Mouse (Mus musculus): Measurements from ENCODE around the gene Tsen2. TPM values are rescaled to one million over a fixed set of nuclear protein-coding genes. Genes with fewer than 3 reads are reported as not detected.

The Tsen2 gene
- polyA plus RNA-seq, 1 experiment from 2014 or later = 25.5 TPM

DNA sequence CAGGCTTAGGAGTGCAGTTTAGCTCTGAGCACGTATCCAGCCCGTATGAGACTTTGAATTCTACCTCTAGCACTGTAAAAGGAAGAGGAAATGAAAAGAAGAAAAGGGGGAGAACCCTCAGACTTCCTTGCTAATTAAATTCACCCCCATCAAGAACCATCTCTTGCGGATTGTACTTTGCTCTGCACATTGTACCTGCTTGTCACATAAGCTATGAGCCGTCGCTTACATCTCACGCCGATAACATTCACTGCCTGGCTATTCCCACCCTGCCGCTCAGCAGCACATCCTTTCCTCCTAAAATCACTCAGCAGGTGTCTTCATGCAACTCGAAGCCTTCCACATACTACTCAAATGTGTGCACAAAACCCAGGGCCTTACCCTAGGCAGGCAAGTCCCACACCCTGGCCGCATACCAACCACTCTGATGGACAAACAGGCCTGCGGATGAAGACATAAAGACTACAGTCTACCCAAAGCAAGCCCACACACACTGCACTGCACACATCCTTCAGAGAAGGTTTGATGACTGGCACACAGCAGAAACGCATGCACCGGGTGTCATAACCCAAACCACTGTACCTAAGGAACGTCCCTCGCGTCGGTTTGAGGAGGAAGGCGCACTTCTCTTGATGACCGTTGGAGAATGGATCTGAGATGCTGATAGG lies 47.4 kb downstream of the Tsen2 start:
- H3K9ac ChIP-seq (ENCODE audit: low read depth, low read length) = peak overlapping the region; percentile 68

DNA sequence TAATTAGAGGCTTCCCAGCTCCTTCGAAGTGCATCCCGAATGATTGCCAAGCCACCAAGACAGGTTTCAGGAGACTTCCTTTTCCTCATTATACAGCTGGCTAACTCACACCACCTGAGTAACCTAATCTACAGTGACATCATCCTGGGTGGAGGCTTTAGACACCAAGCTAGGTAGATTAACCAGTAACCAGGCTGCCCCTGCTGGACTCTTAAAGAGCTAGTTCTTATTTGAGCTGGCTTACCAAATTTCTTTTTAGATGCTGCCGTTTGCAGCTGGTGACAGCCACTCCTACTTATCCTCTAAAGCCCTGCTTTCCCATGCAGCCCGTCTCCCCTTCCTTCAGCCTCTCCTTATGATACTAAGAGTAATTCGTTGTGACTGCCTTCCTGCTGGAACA lies 48.0 kb downstream of the Tsen2 start, which contains the start of gene Mkrn2os:
Mkrn2os (minus strand) TSS at position 119 of the 400 bp plus-strand sequence.
- H3K27me3 ChIP-seq (replicated peaks; ENCODE audit: control insufficient read depth, insufficient read depth, low read length) = no peaks in the 10 kb centered on the region
- no peaks in the 10 kb centered on the region for H3K36me3 ChIP-seq (ENCODE audit: control insufficient read depth, insufficient read depth, low read length)
- no peaks in the 10 kb centered on the region for H3K4me1 ChIP-seq (ENCODE audit: control insufficient read depth, insufficient read depth, low read length)
- peak within 1 kb of the TSS; percentile 68 for H3K9ac ChIP-seq (ENCODE audit: low read depth, low read length)
- H3K4me2 ChIP-seq (ENCODE audit: low read depth, low read length) = peak within 1 kb of the TSS; percentile 47
- 39% methylated on average over 5 of the region's 5 CpGs for WGBS
- peak within 1 kb of the TSS; percentile 92 for H3K27ac ChIP-seq (ENCODE audit: low read length)
- no peaks in the 10 kb centered on the region for H3K9me3 ChIP-seq (ENCODE audit: control insufficient read depth, low read length)
- ATAC-seq = peak; percentile 90
- peak within 1 kb of the TSS; percentile 51 for H3K4me3 ChIP-seq (ENCODE audit: low read length)

More for the DNA sequence above, 47.4 kb downstream of the Tsen2 start:
- Histone ChIP-seq H3K4me1 (ENCODE audit: control insufficient read depth, insufficient read depth, low read length) (no peaks in the 10 kb centered on the region), H3K9me3 (ENCODE audit: control insufficient read depth, low read length) (no peaks in the 10 kb centered on the region), H3K27me3 (replicated peaks; ENCODE audit: control insufficient read depth, insufficient read depth, low read length) (no peaks in the 10 kb centered on the region), H3K4me3 (ENCODE audit: low read length) (peak overlapping the region; percentile 51), H3K36me3 (ENCODE audit: control insufficient read depth, insufficient read depth, low read length) (no peaks in the 10 kb centered on the region), H3K27ac (ENCODE audit: low read length) (peak overlapping the region; percentile 92), H3K4me2 (ENCODE audit: low read depth, low read length) (peak overlapping the region; percentile 47)
- WGBS = 69% methylated on average over 19 of the region's 19 CpGs
- peak; percentile 82 for ATAC-seq

DNA sequence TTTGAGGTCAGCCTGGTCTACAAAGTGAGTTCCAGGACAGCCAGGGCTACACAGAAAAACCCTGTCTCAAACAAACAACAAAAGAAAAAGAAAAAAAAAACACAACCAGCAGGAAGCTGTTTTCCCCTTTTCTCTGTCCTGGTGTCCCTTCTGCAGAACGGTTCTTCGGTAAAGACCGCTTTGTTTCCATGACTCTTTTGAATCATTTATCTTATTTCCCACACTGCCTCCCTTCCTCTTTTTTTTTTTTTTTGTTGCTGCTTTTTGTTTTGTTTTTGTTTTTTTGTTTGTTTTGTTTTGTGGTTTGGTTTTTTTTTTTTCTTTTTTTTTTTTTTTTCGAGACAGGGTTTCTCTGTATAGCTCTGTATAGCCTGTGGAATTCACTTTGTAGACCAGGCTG lies 48.8 kb downstream of the Tsen2 start:
- Histone ChIP-seq H3K4me1 (ENCODE audit: control insufficient read depth, insufficient read depth, low read length) (no peaks in the 10 kb centered on the region), H3K9me3 (ENCODE audit: control insufficient read depth, low read length) (no peaks in the 10 kb centered on the region), H3K4me2 (ENCODE audit: low read depth, low read length) (no peak overlapping the region), H3K4me3 (ENCODE audit: low read length) (no peak overlapping the region), H3K9ac (ENCODE audit: low read depth, low read length) (no peak overlapping the region), H3K27me3 (replicated peaks; ENCODE audit: control insufficient read depth, insufficient read depth, low read length) (no peaks in the 10 kb centered on the region), H3K36me3 (ENCODE audit: control insufficient read depth, insufficient read depth, low read length) (no peaks in the 10 kb centered on the region), H3K27ac (ENCODE audit: low read length) (no peak overlapping the region)
- 74% methylated on average over 4 of the region's 4 CpGs for WGBS
- no peak for ATAC-seq

DNA sequence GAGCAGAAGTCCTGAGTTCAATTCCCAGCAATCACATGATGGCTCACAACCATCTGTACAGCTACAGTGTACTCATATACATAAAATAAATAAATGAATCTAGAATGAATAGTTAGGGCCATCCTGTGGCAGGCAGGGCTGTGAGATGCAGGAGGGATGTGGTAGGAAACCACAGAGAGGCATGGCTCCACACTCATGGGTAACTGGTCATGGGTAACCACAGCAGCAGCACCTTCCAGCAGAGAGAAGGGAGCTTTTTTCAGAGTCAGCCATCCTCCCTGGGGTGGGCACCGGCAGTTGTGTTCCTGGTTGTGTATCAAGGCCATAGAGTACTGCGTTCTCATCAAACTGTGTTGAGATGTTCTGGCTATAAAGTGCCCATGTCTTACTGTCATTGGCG lies 50.0 kb downstream of the Tsen2 start:
- H3K4me2 ChIP-seq (ENCODE audit: low read depth, low read length) = no peak overlapping the region
- 86% methylated on average over 3 of the region's 3 CpGs for WGBS
- no peaks in the 10 kb centered on the region for H3K36me3 ChIP-seq (ENCODE audit: control insufficient read depth, insufficient read depth, low read length)
- no peak for ATAC-seq
- no peaks in the 10 kb centered on the region for H3K4me1 ChIP-seq (ENCODE audit: control insufficient read depth, insufficient read depth, low read length)
- H3K9ac ChIP-seq (ENCODE audit: low read depth, low read length) = no peak overlapping the region
- no peaks in the 10 kb centered on the region for H3K27me3 ChIP-seq (replicated peaks; ENCODE audit: control insufficient read depth, insufficient read depth, low read length)
- no peak overlapping the region for H3K27ac ChIP-seq (ENCODE audit: low read length)
- no peak overlapping the region for H3K4me3 ChIP-seq (ENCODE audit: low read length)
- no peaks in the 10 kb centered on the region for H3K9me3 ChIP-seq (ENCODE audit: control insufficient read depth, low read length)

DNA sequence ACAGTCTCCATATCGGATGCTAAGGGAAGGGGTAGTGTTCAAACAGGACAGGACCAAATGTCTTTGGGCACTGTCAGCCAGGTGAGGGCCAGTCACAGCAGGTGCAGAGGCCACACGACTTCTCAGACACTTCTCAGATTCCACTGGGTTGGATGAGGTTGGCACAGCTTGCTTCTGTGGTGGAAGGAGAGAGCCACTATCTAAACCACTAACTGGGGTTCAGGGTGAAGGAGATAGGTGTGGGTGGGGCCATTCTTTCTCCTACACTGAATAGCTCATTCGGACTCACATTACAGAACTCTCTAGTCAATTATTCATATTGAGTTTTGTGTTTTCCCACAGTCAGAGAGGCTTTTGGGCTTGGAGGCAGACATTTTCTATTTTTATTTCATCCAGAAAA lies 51.2 kb downstream of the Tsen2 start:
- H3K27me3 ChIP-seq (replicated peaks; ENCODE audit: control insufficient read depth, insufficient read depth, low read length) = no peaks in the 10 kb centered on the region
- ATAC-seq = no peak
- WGBS = 64% methylated on average over 3 of the region's 3 CpGs
- H3K9ac ChIP-seq (ENCODE audit: low read depth, low read length) = no peak overlapping the region
- no peak overlapping the region for H3K4me3 ChIP-seq (ENCODE audit: low read length)
- H3K27ac ChIP-seq (ENCODE audit: low read length) = no peak overlapping the region
- H3K36me3 ChIP-seq (ENCODE audit: control insufficient read depth, insufficient read depth, low read length) = no peaks in the 10 kb centered on the region
- no peak overlapping the region for H3K4me2 ChIP-seq (ENCODE audit: low read depth, low read length)
- H3K9me3 ChIP-seq (ENCODE audit: control insufficient read depth, low read length) = no peaks in the 10 kb centered on the region
- no peaks in the 10 kb centered on the region for H3K4me1 ChIP-seq (ENCODE audit: control insufficient read depth, insufficient read depth, low read length)

DNA sequence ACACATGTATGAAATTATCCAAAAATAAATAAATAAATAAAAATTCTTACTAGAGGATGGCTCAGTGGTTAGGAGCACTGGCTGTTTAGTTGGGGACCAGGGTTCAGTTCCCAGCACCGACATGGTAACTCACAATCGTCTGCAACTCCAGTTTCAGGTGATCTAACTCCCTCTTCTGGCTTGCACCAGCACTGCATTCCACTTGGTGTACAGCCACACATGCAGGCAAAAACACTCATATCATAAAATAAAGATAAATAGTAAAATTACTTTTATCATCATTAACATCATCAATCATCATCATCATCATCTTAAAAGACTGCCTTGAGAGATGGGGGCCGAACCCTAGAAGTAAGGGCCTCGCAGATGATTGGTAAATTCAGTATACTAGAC lies 56.9 kb downstream of the Tsen2 start:
- Histone ChIP-seq H3K27me3 (replicated peaks; ENCODE audit: control insufficient read depth, insufficient read depth, low read length) (no peaks in the 10 kb centered on the region), H3K27ac (ENCODE audit: low read length) (no peak overlapping the region), H3K4me2 (ENCODE audit: low read depth, low read length) (peak overlapping the region; percentile 17), H3K9me3 (ENCODE audit: control insufficient read depth, low read length) (no peaks in the 10 kb centered on the region), H3K4me1 (ENCODE audit: control insufficient read depth, insufficient read depth, low read length) (peaks cover 4% of the 10 kb centered on the region; the same call in 1 of the 2 replicates), H3K36me3 (ENCODE audit: control insufficient read depth, insufficient read depth, low read length) (no peaks in the 10 kb centered on the region), H3K4me3 (ENCODE audit: low read length) (peak overlapping the region; percentile 87), H3K9ac (ENCODE audit: low read depth, low read length) (no peak overlapping the region)
- no peak for ATAC-seq
- 62% methylated on average over 4 of the region's 4 CpGs for WGBS

DNA sequence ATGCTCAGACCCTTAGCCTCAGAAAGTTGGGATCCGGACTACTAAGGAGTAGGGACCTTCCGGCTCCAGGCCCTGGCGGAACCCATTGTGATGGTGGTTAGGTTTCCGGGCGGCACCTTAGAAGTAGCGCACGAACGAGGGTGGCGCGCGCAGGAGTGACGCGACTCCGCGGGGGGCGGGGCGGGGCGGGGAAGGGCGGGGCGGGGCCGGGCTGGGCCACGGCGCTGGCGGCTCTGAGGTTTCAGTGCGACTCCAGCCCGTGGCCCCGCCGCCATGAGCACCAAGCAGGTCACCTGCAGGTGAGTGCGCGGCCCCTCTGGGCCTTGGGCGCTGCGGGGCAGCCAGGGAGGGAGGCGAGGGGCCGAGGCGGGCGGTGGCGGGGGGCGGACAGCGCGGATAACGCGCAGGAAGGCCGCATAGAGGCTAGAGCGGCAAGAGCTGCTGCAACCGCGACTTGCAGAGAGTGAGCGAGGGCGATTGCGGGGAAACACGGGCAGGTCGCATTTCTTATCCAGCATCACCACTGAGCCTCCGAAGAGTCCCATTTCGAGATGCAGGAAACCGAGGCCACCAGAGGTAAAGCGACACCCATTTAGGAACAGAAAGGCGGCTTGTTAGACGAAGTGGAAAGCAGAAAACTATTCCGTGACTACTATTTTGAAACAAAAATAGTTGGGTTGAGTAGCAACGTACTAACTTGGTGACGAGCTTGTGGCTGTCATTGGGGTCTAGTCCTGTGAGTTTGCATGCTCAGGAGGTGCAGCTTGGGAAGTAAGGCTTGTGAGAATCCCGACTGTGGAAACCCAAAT lies 57.5 kb downstream of the Tsen2 start, which contains the start of gene Mkrn2:
Mkrn2 (plus strand) TSS at position 188 of the 809 bp plus-strand sequence.
- no peaks in the 10 kb centered on the region for H3K36me3 ChIP-seq (ENCODE audit: control insufficient read depth, insufficient read depth, low read length)
- ATAC-seq = peak; percentile 95
- H3K4me2 ChIP-seq (ENCODE audit: low read depth, low read length) = peak within 1 kb of the TSS; percentile 67
- peak within 1 kb of the TSS; percentile 87 for H3K4me3 ChIP-seq (ENCODE audit: low read length)
- peak within 1 kb of the TSS; percentile 72 for H3K27ac ChIP-seq (ENCODE audit: low read length)
- H3K27me3 ChIP-seq (replicated peaks; ENCODE audit: control insufficient read depth, insufficient read depth, low read length) = no peaks in the 10 kb centered on the region
- H3K9me3 ChIP-seq (ENCODE audit: control insufficient read depth, low read length) = no peaks in the 10 kb centered on the region
- H3K4me1 ChIP-seq (ENCODE audit: control insufficient read depth, insufficient read depth, low read length) = peaks cover 4% of the 10 kb centered on the region; the same call in 1 of the 2 replicates
- WGBS = under 1% methylated on average over 59 of the region's 61 CpGs
- H3K9ac ChIP-seq (ENCODE audit: low read depth, low read length) = peak within 1 kb of the TSS; percentile 92

DNA sequence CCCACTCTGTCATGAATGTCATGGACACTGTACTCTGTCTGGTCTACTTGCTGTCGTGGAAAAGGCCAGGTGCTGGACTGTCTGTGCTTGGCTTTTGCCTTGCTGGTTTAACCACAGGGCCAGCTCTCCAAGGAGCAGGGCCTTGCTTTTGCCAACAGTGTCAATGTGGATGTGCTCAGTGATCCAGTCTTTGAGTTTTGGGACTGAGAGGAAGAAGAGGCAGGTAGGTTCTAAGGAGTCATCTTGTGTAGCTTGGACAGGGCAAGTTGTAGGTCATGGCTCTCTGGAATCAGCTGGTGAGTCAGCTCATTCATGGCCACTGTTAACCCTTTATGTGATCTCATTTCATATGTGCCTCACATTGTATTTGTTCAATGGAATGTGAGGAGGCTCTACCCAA lies 62.0 kb downstream of the Tsen2 start:
- 84% methylated on average over 1 of the region's 1 CpGs for WGBS
- peaks cover 4% of the 10 kb centered on the region; the same call in 1 of the 2 replicates for H3K4me1 ChIP-seq (ENCODE audit: control insufficient read depth, insufficient read depth, low read length)
- no peak overlapping the region for H3K27ac ChIP-seq (ENCODE audit: low read length)

DNA sequence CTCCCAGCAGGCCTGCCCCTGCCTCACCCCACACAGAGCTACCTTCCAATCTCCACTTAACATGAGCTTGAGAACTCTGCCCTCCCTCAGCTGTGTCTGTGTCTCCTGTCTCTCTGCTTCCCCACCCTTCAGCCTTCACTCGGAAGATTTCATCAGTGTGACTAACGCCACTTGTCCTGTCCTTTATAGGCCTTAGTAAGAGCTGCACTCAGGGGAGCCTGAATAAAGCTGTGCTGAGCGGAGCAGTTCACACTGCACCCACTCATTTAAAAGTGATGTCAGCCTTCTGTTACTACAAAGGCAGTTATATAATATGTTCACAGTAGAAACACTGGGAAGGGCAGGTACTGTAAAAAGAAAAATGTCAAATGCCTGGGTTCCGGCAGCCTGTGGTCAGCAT lies 63.0 kb downstream of the Tsen2 start:
- no peaks in the 10 kb centered on the region for H3K27me3 ChIP-seq (replicated peaks; ENCODE audit: control insufficient read depth, insufficient read depth, low read length)
- no peak overlapping the region for H3K9ac ChIP-seq (ENCODE audit: low read depth, low read length)
- H3K4me3 ChIP-seq (ENCODE audit: low read length) = no peak overlapping the region
- ATAC-seq = no peak
- peaks cover 5% of the 10 kb centered on the region; the same call in 1 of the 2 replicates for H3K36me3 ChIP-seq (ENCODE audit: control insufficient read depth, insufficient read depth, low read length)
- no peaks in the 10 kb centered on the region for H3K9me3 ChIP-seq (ENCODE audit: control insufficient read depth, low read length)
- H3K27ac ChIP-seq (ENCODE audit: low read length) = no peak overlapping the region
- no peak overlapping the region for H3K4me2 ChIP-seq (ENCODE audit: low read depth, low read length)
- 73% methylated on average over 4 of the region's 4 CpGs for WGBS
- peaks cover 4% of the 10 kb centered on the region; the same call in 1 of the 2 replicates for H3K4me1 ChIP-seq (ENCODE audit: control insufficient read depth, insufficient read depth, low read length)

More for the DNA sequence above, 62.0 kb downstream of the Tsen2 start:
- H3K36me3 ChIP-seq (ENCODE audit: control insufficient read depth, insufficient read depth, low read length) = peaks cover 5% of the 10 kb centered on the region; the same call in 1 of the 2 replicates
- H3K9ac ChIP-seq (ENCODE audit: low read depth, low read length) = no peak overlapping the region
- H3K27me3 ChIP-seq (replicated peaks; ENCODE audit: control insufficient read depth, insufficient read depth, low read length) = no peaks in the 10 kb centered on the region
- H3K4me3 ChIP-seq (ENCODE audit: low read length) = no peak overlapping the region
- no peak overlapping the region for H3K4me2 ChIP-seq (ENCODE audit: low read depth, low read length)
- H3K9me3 ChIP-seq (ENCODE audit: control insufficient read depth, low read length) = no peaks in the 10 kb centered on the region
- ATAC-seq = no peak
